Mouse (Mus musculus): ENCODE measurements around the gene Xrn1. TPM values are rescaled to one million over a fixed set of nuclear protein-coding genes. Genes with fewer than 3 reads are reported as not detected.
"Not testable (repeated sequence)": the region's sequence is repeated elsewhere in the genome, so short reads cannot be mapped to it uniquely, and the experiment has no call there.

Gene Xrn1
- polyA plus RNA-seq, 1 experiment from 2014 or later: 13.1 TPM

DNA sequence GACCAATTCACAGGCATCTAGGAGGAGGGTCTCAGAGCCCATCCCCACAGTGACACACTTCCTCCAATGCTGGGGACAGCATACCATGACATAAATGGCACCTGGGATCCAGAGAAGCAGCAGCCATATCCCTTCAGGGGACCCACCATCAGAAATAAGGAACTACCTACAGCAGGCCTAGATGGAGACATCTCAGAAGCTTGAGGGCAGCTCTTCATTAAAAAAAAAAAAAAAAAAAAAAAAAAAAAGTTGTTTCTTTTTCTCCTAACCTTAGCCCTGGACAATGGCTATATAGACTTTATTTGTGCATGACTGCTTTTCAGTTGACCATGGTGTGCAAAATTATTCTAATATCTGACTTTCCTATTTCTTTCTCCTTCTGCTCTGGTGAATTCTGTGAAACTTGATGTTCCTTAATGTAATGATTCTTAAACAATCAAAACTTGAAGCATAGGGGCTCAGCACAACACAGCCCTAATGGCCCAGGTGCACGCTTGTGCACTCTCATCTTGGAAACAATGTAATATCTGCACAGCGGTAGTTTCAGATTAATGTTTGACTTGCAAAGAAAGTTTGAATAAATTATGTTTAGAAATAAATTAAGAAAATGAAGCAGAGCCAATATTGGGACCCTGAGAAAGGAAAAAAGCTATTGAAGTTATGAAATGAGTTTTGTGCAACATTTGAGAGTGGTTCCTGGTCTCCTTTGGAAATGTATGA lies 108.7 kb downstream of the Xrn1 start:
- DNase-seq (ENCODE audit: low spot score): no peak
- no peak overlapping the region for H3K4me3 ChIP-seq
- no peaks in the 10 kb centered on the region for H3K9me3 ChIP-seq
- peaks cover 13% of the 10 kb centered on the region for H3K36me3 ChIP-seq
- WGBS: 89% methylated on average over 2 of the region's 2 CpGs
- no peaks in the 10 kb centered on the region for H3K4me1 ChIP-seq
- H3K27me3 ChIP-seq (ENCODE audit: insufficient read depth, poor library complexity, severe bottlenecking): no peaks in the 10 kb centered on the region
- no peak overlapping the region for H3K27ac ChIP-seq

DNA sequence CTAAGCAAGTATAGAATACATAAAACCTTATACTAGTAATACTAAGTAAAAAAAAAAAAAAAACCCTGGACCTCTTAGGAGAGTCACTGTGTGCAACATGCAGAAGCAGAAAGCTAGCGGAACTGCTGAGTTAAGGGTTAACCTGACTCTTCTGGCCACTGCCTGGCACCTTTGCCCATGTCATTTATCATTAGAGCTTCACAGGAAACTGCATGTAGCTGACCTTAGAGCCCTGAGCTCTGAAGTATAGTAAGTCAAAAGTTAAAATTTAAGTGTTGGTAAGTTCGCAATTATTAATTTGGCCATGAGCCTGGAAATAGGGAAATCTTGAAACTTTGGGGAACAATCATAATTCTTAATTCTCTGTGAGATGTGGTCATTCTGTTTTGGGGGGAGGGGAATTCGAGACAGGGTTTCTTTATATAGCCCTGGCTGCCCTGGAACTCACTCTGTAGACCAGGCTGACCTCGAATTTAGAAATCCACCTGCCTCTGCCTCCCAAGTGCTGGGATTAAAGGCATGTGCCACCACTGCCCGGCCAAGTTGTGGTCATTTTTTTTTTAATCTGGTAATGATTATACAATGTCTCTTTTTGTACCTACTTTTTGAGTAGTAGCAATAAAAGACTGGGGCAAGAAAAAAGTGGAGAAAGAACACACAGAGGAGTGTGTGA lies 109.4 kb downstream of the Xrn1 start:
- no peaks in the 10 kb centered on the region for H3K27me3 ChIP-seq (ENCODE audit: insufficient read depth, poor library complexity, severe bottlenecking)
- H3K27ac ChIP-seq: no peak overlapping the region
- 80% methylated on average over 5 of the region's 5 CpGs for WGBS
- no peak overlapping the region for H3K4me3 ChIP-seq
- no peaks in the 10 kb centered on the region for H3K4me1 ChIP-seq
- H3K9me3 ChIP-seq: no peaks in the 10 kb centered on the region
- no peak for DNase-seq (ENCODE audit: low spot score)
- H3K36me3 ChIP-seq: peaks cover 6% of the 10 kb centered on the region

DNA sequence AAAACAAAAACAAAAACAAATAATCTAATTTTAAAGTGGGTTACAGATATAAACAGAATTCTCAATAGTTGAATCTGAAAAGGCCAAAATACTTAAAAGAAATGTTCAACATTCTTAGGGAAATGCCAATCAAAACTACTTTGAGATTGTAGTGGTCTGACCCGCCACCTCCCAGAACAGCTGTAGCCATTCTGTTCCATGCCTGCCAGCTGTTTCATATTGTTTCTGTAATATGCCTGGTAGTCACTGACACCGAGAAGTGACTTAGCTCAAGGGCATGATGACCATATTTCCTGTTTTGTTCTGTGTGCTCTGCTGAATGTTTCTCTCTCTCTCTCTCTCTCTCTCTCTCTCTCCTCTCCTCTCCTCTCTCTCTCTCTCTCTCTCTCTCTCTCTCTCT lies 112.9 kb downstream of the Xrn1 start:
- H3K36me3 ChIP-seq: no peaks in the 10 kb centered on the region
- H3K4me1 ChIP-seq: no peaks in the 10 kb centered on the region
- H3K27me3 ChIP-seq (ENCODE audit: insufficient read depth, poor library complexity, severe bottlenecking): no peaks in the 10 kb centered on the region
- 77% methylated on average over 2 of the region's 2 CpGs for WGBS
- no peak overlapping the region for H3K4me3 ChIP-seq
- DNase-seq (ENCODE audit: low spot score): no peak
- H3K27ac ChIP-seq: no peak overlapping the region
- H3K9me3 ChIP-seq: no peaks in the 10 kb centered on the region

DNA sequence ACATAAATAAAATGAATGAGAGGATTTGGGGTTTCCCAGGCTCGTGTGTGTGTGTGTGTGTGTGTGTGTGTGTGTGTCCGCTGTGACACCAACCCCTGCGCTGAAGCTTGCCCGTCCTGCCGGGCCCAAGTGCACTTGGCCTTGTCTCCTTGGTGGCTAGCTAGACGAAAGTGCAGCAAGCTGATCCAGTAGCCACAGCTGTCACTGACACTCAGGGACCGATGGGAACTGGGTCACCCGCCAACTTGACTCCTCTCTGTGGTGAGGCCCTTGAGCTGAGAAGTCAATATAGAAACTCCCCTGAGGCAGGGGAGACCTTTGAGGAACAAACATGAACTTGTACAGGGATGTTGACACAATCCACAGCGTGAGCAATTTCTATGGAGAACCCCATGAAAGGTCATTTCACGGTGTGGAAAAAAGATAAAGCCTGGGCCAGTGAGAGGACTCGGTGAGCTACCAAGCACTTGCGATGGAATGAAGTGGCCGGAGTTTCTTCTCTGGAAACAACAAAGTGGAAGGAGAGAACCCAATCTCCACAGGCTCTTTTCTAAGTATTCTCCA lies 124.3 kb downstream of the Xrn1 start:
- WGBS: 84% methylated on average over 13 of the region's 13 CpGs
- H3K4me1 ChIP-seq: no peaks in the 10 kb centered on the region
- H3K36me3 ChIP-seq: no peaks in the 10 kb centered on the region
- no peaks in the 10 kb centered on the region for H3K9me3 ChIP-seq
- no peak overlapping the region for H3K4me3 ChIP-seq
- DNase-seq (ENCODE audit: low spot score): no peak
- H3K27ac ChIP-seq: no peak overlapping the region
- no peaks in the 10 kb centered on the region for H3K27me3 ChIP-seq (ENCODE audit: insufficient read depth, poor library complexity, severe bottlenecking)

DNA sequence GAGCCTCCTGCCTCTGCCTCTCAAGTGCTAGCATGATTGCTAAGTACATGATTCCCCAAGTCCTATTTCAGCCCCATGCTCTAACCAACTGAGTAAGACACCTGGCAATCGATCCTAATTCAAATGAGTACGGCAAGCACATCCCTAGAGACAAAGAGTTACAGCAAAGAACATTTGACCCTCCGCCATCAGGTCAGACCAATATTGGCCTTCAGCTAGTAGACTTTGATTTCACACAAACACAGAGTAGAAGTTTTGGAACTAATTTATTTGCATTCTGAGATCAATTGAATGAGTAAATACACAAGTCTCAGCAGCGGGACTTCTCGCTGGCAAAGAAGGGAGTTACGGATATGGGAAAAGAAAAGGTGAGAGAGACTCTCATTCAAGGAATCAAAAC lies 130.7 kb downstream of the Xrn1 start:
- no peaks in the 10 kb centered on the region for H3K9me3 ChIP-seq
- no peak overlapping the region for H3K4me3 ChIP-seq
- WGBS: 87% methylated on average over 6 of the region's 6 CpGs
- no peak for DNase-seq (ENCODE audit: low spot score)
- no peaks in the 10 kb centered on the region for H3K36me3 ChIP-seq
- H3K4me1 ChIP-seq: no peaks in the 10 kb centered on the region
- H3K27ac ChIP-seq: no peak overlapping the region
- H3K27me3 ChIP-seq (ENCODE audit: insufficient read depth, poor library complexity, severe bottlenecking): no peaks in the 10 kb centered on the region

DNA sequence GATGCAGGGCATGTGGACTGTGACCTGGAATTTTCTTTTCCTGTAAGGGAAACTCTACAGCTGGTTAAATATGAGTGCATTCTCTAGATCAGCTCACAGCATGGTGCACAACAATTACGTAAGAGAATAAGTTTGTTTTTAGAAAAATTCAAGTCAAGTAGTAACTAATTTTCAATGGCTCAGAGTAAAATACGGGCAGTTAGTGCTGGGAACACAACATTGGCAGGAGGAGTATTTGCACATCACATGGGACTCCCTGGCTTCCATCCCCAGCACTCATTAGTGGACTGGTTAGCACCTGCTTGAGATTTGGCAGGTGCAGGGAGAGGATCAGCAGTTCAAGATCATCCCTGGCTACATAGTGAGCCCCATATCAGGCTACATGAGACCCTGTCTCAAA lies 133.1 kb downstream of the Xrn1 start:
- WGBS: 78% methylated on average over 2 of the region's 2 CpGs
- no peaks in the 10 kb centered on the region for H3K4me1 ChIP-seq
- H3K36me3 ChIP-seq: no peaks in the 10 kb centered on the region
- H3K4me3 ChIP-seq: no peak overlapping the region
- no peak for DNase-seq (ENCODE audit: low spot score)
- no peak overlapping the region for H3K27ac ChIP-seq
- H3K9me3 ChIP-seq: no peaks in the 10 kb centered on the region
- no peaks in the 10 kb centered on the region for H3K27me3 ChIP-seq (ENCODE audit: insufficient read depth, poor library complexity, severe bottlenecking)

DNA sequence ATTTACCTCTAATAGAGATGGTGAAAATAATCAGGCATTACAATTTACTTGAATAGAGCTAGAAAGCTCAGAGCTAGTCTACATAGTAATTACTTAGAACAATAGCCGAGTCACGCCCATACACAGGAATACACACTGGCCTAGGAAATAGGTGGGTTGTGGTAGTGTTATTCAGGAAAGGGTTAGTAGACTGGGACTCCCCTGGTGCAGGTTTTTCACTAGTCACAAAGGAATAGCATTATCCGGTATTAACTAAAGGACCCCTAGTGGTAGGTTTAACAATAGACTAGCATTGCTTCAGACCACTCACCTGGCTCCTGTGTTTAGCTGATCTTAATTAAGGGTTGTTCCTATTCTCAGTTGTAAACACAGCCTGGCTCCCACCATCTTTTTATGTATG lies 133.9 kb downstream of the Xrn1 start:
- H3K4me1 ChIP-seq; H3K27ac ChIP-seq; H3K27me3 ChIP-seq (ENCODE audit: insufficient read depth, poor library complexity, severe bottlenecking); DNase-seq (ENCODE audit: low spot score); H3K4me3 ChIP-seq; H3K9me3 ChIP-seq; H3K36me3 ChIP-seq: not testable (repeated sequence)
- WGBS: 82% methylated on average over 3 of the region's 3 CpGs

DNA sequence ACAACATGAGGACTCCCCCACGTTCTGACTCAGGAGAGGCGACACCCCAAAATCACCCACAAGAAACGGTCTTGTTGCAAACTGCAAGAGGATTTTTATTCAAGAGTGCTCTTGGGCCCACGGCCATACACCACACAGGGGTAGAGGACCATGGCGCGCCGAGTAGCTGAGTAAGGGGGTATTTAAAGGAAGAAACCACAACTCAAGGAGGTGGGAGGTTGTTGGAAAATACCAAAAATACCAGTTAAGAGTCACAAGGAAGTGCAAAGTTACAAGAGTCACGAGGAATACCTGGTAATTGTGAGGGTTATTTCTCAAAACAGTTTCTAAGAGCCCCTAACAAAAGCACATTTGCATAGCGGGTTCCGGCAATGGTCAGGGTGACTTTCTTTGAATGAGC lies 138.1 kb downstream of the Xrn1 start:
- H3K4me3 ChIP-seq; H3K27me3 ChIP-seq (ENCODE audit: insufficient read depth, poor library complexity, severe bottlenecking); DNase-seq (ENCODE audit: low spot score); H3K27ac ChIP-seq; H3K36me3 ChIP-seq; H3K4me1 ChIP-seq: not testable (repeated sequence)
- WGBS: 89% methylated on average over 10 of the region's 10 CpGs
- peaks cover 11% of the 10 kb centered on the region for H3K9me3 ChIP-seq

DNA sequence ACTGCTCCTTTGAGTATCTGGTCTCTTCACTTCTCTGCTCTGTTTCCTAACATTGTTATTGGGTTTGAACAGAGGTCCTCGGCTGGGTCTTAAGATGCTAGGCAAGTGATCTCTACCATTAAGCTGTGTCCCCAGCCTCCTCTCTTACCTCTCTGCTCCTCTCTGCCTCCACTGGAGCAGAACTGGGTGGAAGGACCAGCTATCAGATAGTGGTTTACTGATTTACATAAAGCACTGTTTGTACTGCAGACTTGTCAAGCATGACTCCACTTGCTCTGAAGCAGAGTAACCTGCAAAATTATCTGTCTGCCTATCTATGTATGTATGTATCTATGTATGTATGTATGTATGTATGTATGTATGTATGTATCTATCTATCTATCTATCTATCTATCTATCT lies 138.7 kb downstream of the Xrn1 start:
- Histone ChIP-seq H3K9me3 (peaks cover 11% of the 10 kb centered on the region), H3K4me1 (no peaks in the 10 kb centered on the region), H3K27ac (no peak overlapping the region), H3K27me3 (ENCODE audit: insufficient read depth, poor library complexity, severe bottlenecking) (no peaks in the 10 kb centered on the region), H3K36me3 (no peaks in the 10 kb centered on the region), H3K4me3 (no peak overlapping the region)
- no peak for DNase-seq (ENCODE audit: low spot score)
- WGBS: 86% methylated on average over 1 of the region's 1 CpGs

DNA sequence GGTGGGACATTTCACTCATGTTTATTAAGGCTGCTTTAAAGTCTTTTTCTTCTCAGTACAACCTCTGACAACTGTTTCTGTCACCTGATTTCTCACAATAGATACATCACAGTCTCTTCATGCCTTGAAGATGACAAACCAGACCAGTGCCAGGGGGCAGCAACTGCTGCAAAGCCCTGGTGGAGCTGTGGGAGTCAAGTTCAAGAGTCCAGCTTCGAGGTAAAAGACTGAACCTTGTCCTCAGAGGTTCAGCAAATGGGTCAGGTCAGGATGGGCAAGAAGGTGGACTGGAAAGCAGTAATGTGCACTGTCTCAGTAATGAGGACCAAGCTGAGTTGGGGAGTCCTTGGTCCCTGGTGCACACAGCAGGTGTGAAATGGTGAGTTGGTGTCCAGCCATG lies 139.8 kb downstream of the Xrn1 start:
- peaks cover 14% of the 10 kb centered on the region for H3K9me3 ChIP-seq
- H3K36me3 ChIP-seq: no peaks in the 10 kb centered on the region
- H3K27ac ChIP-seq: no peak overlapping the region
- DNase-seq (ENCODE audit: low spot score): no peak
- no peaks in the 10 kb centered on the region for H3K4me1 ChIP-seq
- no peak overlapping the region for H3K4me3 ChIP-seq
- H3K27me3 ChIP-seq (ENCODE audit: insufficient read depth, poor library complexity, severe bottlenecking): no peaks in the 10 kb centered on the region
- WGBS: 76% methylated on average over 1 of the region's 1 CpGs

DNA sequence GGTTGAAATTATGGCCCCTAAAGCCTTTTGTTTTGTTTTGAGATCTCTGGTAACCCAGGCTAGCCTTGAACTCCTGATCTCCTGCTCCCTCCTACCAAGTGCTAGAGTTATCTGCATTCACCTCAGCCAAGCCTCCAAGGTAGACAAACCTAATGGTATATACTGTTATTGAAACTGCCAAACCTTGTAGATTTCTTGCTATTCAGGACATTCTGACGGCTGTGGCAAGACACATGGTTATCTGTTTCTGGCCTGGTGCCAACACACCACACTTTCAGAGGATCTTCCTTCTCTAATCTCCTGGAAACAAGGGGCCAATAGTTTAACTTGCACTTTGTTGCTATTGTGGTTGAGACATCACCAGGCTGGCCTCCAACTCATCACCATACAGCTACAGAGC lies 140.6 kb downstream of the Xrn1 start:
- DNase-seq (ENCODE audit: low spot score): no peak
- no peaks in the 10 kb centered on the region for H3K36me3 ChIP-seq
- WGBS: 47% methylated on average over 1 of the region's 1 CpGs
- H3K4me3 ChIP-seq: no peak overlapping the region
- H3K27ac ChIP-seq: no peak overlapping the region
- H3K9me3 ChIP-seq: peaks cover 22% of the 10 kb centered on the region
- H3K27me3 ChIP-seq (ENCODE audit: insufficient read depth, poor library complexity, severe bottlenecking): no peaks in the 10 kb centered on the region
- H3K4me1 ChIP-seq: no peaks in the 10 kb centered on the region

DNA sequence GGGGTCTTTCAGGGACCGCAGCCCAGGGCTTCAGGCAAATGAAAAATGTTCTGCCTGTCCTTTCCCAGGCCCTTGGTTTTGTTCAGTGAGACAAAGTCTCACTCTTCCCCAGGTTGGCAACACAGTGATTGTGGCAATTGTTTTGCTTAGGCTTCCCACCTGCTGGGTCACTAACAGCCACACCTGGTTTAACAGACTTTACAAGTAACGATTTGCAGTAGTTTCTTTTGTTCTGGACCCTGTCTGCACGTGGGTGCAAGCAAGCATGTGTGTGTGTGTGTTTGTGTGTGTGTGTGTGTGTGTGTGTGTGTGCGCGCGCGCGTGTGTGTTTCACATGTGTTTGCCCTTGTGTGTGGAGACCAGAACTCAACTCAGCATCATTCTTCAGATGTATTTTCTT lies 148.3 kb downstream of the Xrn1 start:
- no peaks in the 10 kb centered on the region for H3K36me3 ChIP-seq
- H3K27ac ChIP-seq: no peak overlapping the region
- 83% methylated on average over 8 of the region's 8 CpGs for WGBS
- no peak for DNase-seq (ENCODE audit: low spot score)
- H3K9me3 ChIP-seq: peaks cover 16% of the 10 kb centered on the region; the same call in 1 of the 2 replicates
- H3K4me1 ChIP-seq: no peaks in the 10 kb centered on the region
- H3K4me3 ChIP-seq: no peak overlapping the region
- H3K27me3 ChIP-seq (ENCODE audit: insufficient read depth, poor library complexity, severe bottlenecking): no peaks in the 10 kb centered on the region
